Mouse (Mus musculus) layer of hippocampus, adult 9-11 months (tissue): ENCODE results near the gene Kdm2b.
A peak's percentile ranks its signal among the peaks of the same experiment; 100 is the strongest.
"Not testable (repeated sequence)": the region's sequence is repeated elsewhere in the genome, so short reads cannot be mapped to it uniquely, and the experiment has no call there.

Source experiments
- DNase-seq: peaks from one replicate; pipeline ENCODE4 v3.0.0; 2022

Gene Kdm2b

GRCm38 (mm10) chr5:123010806-123011205 lies 21.2 kb upstream of the Kdm2b start:
- DNase-seq, result no peak

GRCm38 (mm10) chr5:123009873-123010272 lies 20.2 kb upstream of the Kdm2b start:
- no peak for DNase-seq

GRCm38 (mm10) chr5:123008877-123009493 lies 19.4 kb upstream of the Kdm2b start:
- DNase-seq, result peak; percentile 78

GRCm38 (mm10) chr5:123005716-123006592 lies 16.3 kb upstream of the Kdm2b start:
- DNase-seq, result no peak

GRCm38 (mm10) chr5:123000901-123001300 lies 11.3 kb upstream of the Kdm2b start:
- no peak for DNase-seq

GRCm38 (mm10) chr5:122997205-122998204 lies 7.9 kb upstream of the Kdm2b start:
- peak; percentile 81 for DNase-seq

- DNase-seq, result no peak
Observed at GRCm38 (mm10) chr5:122994910-122995309, 5.3 kb upstream of the Kdm2b start.

- DNase-seq, result peak; percentile 87
Observed at GRCm38 (mm10) chr5:122994303-122994846, 4.8 kb upstream of the Kdm2b start.

- DNase-seq, result no peak
Observed at GRCm38 (mm10) chr5:122993811-122994210, 4.2 kb upstream of the Kdm2b start.

- DNase-seq, result no peak
Observed at GRCm38 (mm10) chr5:122991350-122992004, 1.9 kb upstream of the Kdm2b start.

GRCm38 (mm10) chr5:122990411-122991160 lies 963 bp upstream of the Kdm2b start:
- DNase-seq, result no peak

GRCm38 (mm10) chr5:122989001-122989525 lies 560 bp downstream of the Kdm2b start:
- peak; percentile 79 for DNase-seq

GRCm38 (mm10) chr5:122988021-122988751 lies 1.4 kb downstream of the Kdm2b start:
- DNase-seq, result no peak

- DNase-seq, result no peak
Observed at GRCm38 (mm10) chr5:122987211-122988020, 2.2 kb downstream of the Kdm2b start.

- no peak for DNase-seq
Observed at GRCm38 (mm10) chr5:122986091-122986493, 3.5 kb downstream of the Kdm2b start.

- no peak for DNase-seq
Observed at GRCm38 (mm10) chr5:122985276-122985675, 4.3 kb downstream of the Kdm2b start.

GRCm38 (mm10) chr5:122984483-122984882 lies 5.1 kb downstream of the Kdm2b start:
- no peak for DNase-seq

- DNase-seq, result no peak
Observed at GRCm38 (mm10) chr5:122978970-122979369, 10.7 kb downstream of the Kdm2b start.

GRCm38 (mm10) chr5:122974701-122975100 lies 14.9 kb downstream of the Kdm2b start:
- DNase-seq, result not testable (repeated sequence)
